Mouse (Mus musculus) G1E (cell line): ENCODE measurements around the gene Gnb1l. TPM values are rescaled to one million over a fixed set of nuclear protein-coding genes. Genes with fewer than 3 reads are reported as not detected.

ENCODE experiments used
- ATAC-seq: 2 replicates; pipeline ENCODE4 v1.8.0; 2016; ENCODE audit warnings: mild to moderate bottlenecking; ENCODE audit not compliant: insufficient number of reproducible peaks, poor library complexity, low FRiP score, severe bottlenecking; ENCODE audit errors: extremely low read depth
- DNase-seq: peaks from one replicate; pipeline ENCODE4 v3.0.0; 2012; ENCODE audit warnings: low spot score
- H3K27me3 ChIP-seq: 2 replicates; pipeline ENCODE4 v1.6.1; 2012; ENCODE audit warnings: mild to moderate bottlenecking, low read length, inconsistent platforms; ENCODE audit not compliant: insufficient read depth
- H3K36me3 ChIP-seq: replicated peaks from 2 replicates; pipeline ENCODE3; 2012; ENCODE audit warnings: mild to moderate bottlenecking, inconsistent platforms
- H3K4me1 ChIP-seq: 2 replicates; pipeline ENCODE4 v1.6.1; 2012; ENCODE audit warnings: low read depth, low read length, inconsistent platforms, mixed read lengths; ENCODE audit not compliant: insufficient read depth
- H3K4me3 ChIP-seq: 2 replicates; pipeline ENCODE4 v1.5.1; 2012; ENCODE audit warnings: low read depth, mild to moderate bottlenecking, inconsistent platforms, low read length, moderate library complexity, mixed read lengths
- H3K9me3 ChIP-seq: replicated peaks from 2 replicates; pipeline ENCODE4 v1.6.1; 2012; ENCODE audit warnings: inconsistent platforms
- CTCF ChIP-seq: IDR thresholded peaks from 2 replicates; pipeline ENCODE4 v1.5.1; 2012; ENCODE audit warnings: low read depth, low read length, inconsistent platforms, mixed read lengths
- GATA1 ChIP-seq: IDR thresholded peaks from 2 replicates; pipeline ENCODE4 v1.6.1; 2012; ENCODE audit warnings: borderline replicate concordance, low read length, inconsistent platforms, mixed read lengths
- GATA2 ChIP-seq: IDR thresholded peaks from 2 replicates; pipeline ENCODE4 v1.6.1; 2012; ENCODE audit warnings: low read depth, low read length, inconsistent platforms, borderline replicate concordance
- POLR2AphosphoS5 ChIP-seq: IDR thresholded peaks from 2 replicates; pipeline ENCODE4 v1.6.1; 2012; ENCODE audit warnings: low read depth, low read length, inconsistent platforms; ENCODE audit not compliant: insufficient replicate concordance
- TAL1 ChIP-seq: conservative IDR thresholded peaks from 2 replicates; pipeline ENCODE4 v1.6.1; 2012; ENCODE audit warnings: low read depth, low read length, inconsistent platforms, mixed read lengths
- polyA plus RNA-seq: library from polyadenylated mRNA; stranded (reverse); fragments of >175 nt; gene quantifications from 2 replicates; pipeline ENCODE4 v1.2.3, GENCODE M21; 2012
- total RNA-seq, 2 experiments: library from RNA; stranded (forward) in 1 of 2; stranded (reverse) in 1 of 2; fragments of 200-1000 nt in 1 of 2; fragments of >200 nt in 1 of 2; fragmentation: Nextera tagmentation in 1 of 2; gene quantifications; 2 replicates each; pipeline ENCODE4 v1.2.3; 2014 to 2017

Gene Gnb1l
- total and polyA plus RNA-seq, 3 experiments = 6.1 to 8.0 (median 7.9) TPM

DNA sequence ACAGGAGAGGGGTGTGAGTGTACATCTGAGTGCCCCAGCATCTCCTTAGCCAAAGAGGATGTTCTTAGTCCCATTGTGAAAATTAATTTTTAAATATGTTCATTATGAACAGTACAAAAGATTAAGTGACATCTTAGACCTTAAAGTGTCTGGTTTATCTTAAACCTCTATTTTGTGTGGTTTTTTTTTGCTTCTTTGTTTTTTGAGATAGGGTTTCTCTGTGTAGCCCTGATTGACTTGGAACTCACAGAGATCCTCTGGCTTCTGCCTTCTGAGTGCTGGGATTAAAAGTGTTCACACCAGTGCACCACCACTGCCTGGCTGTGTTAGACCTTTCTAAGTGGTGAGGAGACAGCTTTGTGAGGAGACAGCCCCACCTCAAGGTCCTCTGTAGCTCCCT, 39.9 kb upstream of the Gnb1l start:
- Histone ChIP-seq H3K9me3 (no peaks in the 10 kb centered on the region), H3K27me3 (no peaks in the 10 kb centered on the region), H3K4me1 (peaks cover 55% of the 10 kb centered on the region), H3K36me3 (peaks cover 89% of the 10 kb centered on the region), H3K4me3 (peak overlapping the region; percentile 64; the same call in 1 of the 2 replicates)
- DNase-seq = no peak
- no peak for TF ChIP-seq GATA2
- TF ChIP-seq CTCF = no peak
- TF ChIP-seq TAL1 = 0 out of 2 replicates have a peak, but pooled peaks have one; percentile 6
- TF ChIP-seq POLR2AphosphoS5 = no peak
- no peak for ATAC-seq

GRCm38 (mm10) chr16:18459335-18459954, 39.1 kb upstream of the Gnb1l start:
- no peak for ATAC-seq
- TF ChIP-seq POLR2AphosphoS5 = no peak
- TF ChIP-seq CTCF = no peak
- TF ChIP-seq TAL1 = no peak
- no peak for TF ChIP-seq GATA1

DNA sequence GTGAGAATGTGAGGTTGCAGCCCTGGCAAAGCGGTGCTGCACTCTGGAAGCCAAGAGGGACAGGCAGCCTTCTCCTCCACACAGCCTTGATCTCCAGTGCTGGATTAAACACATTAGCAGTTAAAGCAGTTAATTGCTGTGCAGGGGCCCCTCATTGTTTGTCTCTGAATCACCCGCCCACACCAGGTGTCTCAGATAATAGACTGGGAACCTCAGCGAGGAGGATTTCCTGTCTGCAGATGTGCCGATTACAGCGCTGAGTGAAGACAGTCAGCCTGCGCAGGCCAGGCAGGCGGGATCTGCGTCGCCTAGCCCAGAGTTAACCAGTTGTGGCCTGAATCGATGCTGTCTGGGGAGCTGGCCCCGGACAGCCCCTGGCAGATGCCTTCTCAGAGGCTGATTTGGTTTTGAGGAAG, 38.5 kb upstream of the Gnb1l start:
- TF ChIP-seq TAL1 (peak; percentile 69), GATA1 (no peak), GATA2 (peak; percentile 98; the same call in 1 of the 2 replicates)
- ATAC-seq = peak; percentile 90
- Histone ChIP-seq H3K36me3 (peaks cover 88% of the 10 kb centered on the region), H3K4me3 (peak overlapping the region; percentile 64; the same call in 1 of the 2 replicates), H3K4me1 (peaks cover 65% of the 10 kb centered on the region), H3K27me3 (no peaks in the 10 kb centered on the region), H3K9me3 (no peaks in the 10 kb centered on the region)
- peak; percentile 91 for DNase-seq

More at GRCm38 (mm10) chr16:18459335-18459954, 39.1 kb upstream of the Gnb1l start:
- peaks cover 88% of the 10 kb centered on the region for H3K36me3 ChIP-seq
- peak overlapping the region; percentile 64; the same call in 1 of the 2 replicates for H3K4me3 ChIP-seq
- peaks cover 59% of the 10 kb centered on the region for H3K4me1 ChIP-seq
- H3K9me3 ChIP-seq = no peaks in the 10 kb centered on the region
- DNase-seq = peak; percentile 64
- no peaks in the 10 kb centered on the region for H3K27me3 ChIP-seq

GRCm38 (mm10) chr16:18460826-18461225, 37.7 kb upstream of the Gnb1l start:
- Histone ChIP-seq H3K4me1 (peaks cover 64% of the 10 kb centered on the region), H3K4me3 (no peak overlapping the region), H3K36me3 (peaks cover 88% of the 10 kb centered on the region), H3K27me3 (no peaks in the 10 kb centered on the region), H3K9me3 (no peaks in the 10 kb centered on the region)
- TF ChIP-seq GATA2 (no peak), POLR2AphosphoS5 (no peak), CTCF (no peak), TAL1 (no peak), GATA1 (no peak)
- no peak for ATAC-seq
- DNase-seq = no peak

- Histone ChIP-seq H3K4me3 (no peak overlapping the region), H3K36me3 (peaks cover 87% of the 10 kb centered on the region), H3K9me3 (no peaks in the 10 kb centered on the region), H3K27me3 (no peaks in the 10 kb centered on the region), H3K4me1 (peaks cover 61% of the 10 kb centered on the region)
- no peak for ATAC-seq
- TF ChIP-seq GATA1 = no peak
- no peak for TF ChIP-seq POLR2AphosphoS5
- no peak for TF ChIP-seq CTCF
- TF ChIP-seq TAL1 = no peak
- no peak for TF ChIP-seq GATA2
- no peak for DNase-seq
Measured at GRCm38 (mm10) chr16:18462031-18462430, 36.5 kb upstream of the Gnb1l start.

DNA sequence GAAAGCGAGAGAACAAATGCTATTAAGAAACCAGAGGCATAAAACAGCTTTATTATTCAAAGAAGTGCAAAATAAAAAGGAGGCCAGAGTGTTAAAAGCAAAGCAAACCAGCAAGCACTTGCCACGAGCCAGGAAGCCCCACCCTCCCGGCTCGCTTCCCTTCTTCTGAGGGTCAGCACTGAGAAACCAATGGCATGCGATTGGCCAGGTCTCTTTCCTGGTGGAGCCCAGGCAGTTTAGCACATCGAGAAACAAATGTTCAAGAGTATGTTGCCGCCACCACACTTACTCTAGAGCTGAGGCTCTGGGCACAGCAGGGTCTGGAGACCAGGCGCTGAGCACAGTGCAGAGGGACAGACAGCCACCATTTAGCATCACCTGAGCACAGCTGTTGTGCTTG, 35.9 kb upstream of the Gnb1l start:
- DNase-seq (no peak), ATAC-seq (no peak)
- H3K36me3 ChIP-seq = peaks cover 87% of the 10 kb centered on the region
- no peak for TF ChIP-seq TAL1
- TF ChIP-seq GATA1 = no peak
- no peak for TF ChIP-seq CTCF
- no peak for TF ChIP-seq POLR2AphosphoS5
- TF ChIP-seq GATA2 = no peak
- H3K27me3 ChIP-seq = no peaks in the 10 kb centered on the region
- H3K4me3 ChIP-seq = no peak overlapping the region
- H3K4me1 ChIP-seq = peaks cover 59% of the 10 kb centered on the region
- no peaks in the 10 kb centered on the region for H3K9me3 ChIP-seq
